Mouse (Mus musculus) bone marrow macrophage, adult 2 months (primary cell): ENCODE results near the gene Pbx4.

ENCODE experiments used
- CTCF ChIP-seq: IDR thresholded peaks from 2 replicates; pipeline ENCODE4 v1.5.1; 2012; ENCODE audit warnings: low read depth, mild to moderate bottlenecking, low read length, moderate library complexity
- POLR2A ChIP-seq: IDR thresholded peaks from 2 replicates; pipeline ENCODE4 v1.6.1; 2012; ENCODE audit warnings: mild to moderate bottlenecking, low read depth, low read length, borderline replicate concordance

DNA sequence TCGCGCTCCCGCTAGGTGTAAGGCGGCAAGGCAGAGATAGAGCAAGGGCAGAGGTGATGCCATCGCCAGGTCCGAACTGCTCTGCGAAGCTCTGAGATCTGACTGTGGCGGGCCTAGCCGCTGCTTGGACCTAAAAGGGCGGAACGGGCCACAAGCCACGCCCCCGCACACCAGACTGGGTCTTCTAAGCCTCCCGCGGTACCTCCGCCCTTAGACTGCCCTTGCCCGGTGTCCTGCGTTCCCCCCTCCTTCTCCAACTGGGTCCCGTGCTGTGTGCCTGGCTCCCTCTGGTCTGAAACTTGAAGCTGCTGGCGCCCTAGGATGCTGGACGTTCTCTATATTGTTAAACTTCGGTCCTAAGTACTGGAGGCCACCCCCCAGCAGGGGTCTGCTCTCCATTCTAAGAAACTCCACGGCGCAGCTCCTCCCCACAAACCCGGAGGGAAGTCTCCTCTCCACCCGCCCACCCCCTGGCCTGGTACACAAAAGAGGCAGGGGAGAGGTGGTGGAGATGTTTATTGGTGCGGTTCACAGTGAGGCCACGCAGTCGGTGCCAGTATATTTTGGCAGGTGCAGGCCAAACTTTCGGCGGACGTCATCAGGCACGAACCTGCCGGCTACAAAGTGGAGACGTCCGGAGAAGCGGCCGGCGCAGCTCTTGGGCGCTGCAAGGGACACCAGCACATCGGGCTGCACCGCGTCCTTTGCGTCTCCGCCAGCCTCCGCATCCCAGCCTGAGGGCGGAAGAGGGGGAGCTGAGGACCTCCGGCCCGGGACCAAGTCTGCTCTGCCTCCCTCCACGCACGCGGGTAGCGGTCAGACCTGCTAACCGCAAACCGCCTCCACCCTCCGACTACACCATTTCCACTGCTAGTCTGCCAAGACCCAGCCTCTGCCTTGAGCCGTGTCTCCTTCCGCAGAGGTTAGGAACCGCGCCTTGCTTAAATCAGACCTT, 55.3 kb downstream of the Pbx4 start, which contains the start of gene Cilp2:
- TF ChIP-seq CTCF (no peak), POLR2A (no peak)
